Mouse (Mus musculus): ENCODE data around the gene Vmn2r93. TPM values are rescaled to one million over a fixed set of nuclear protein-coding genes. Genes with fewer than 3 reads are reported as not detected.

Vmn2r93 gene
- total RNA-seq (2021) (not detected), polyA plus RNA-seq (2012; rRNA removed) (not detected in 2 replicates)
- long read RNA-seq: 0 reads

- DNase-seq: no peak
Observed at GRCm38 (mm10) chr17:18297799-18298198, at the start of gene Vmn2r93. Gene Vmn2r93 (plus strand): TSS chr17:18298099.

DNA sequence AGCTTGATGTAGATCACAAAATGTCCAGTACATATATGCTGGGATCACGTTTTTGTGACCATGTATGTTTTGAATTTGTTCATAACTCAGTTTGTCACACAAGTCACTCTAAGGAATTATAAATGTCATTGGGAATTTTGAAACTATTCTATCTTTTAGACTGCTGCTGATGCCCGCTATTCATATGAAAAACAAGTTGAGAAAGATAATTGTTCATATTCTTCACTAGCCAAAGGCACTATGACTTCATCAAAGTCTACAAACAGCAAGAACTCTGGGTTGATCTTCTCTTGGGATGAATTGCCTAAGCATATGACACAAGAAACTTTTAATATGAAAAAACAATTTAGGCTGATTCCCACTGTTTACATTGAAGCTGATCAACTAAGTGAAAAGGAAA lies 20.2 kb upstream of the Vmn2r93 start, which contains the start of gene Vmn2r94:
Vmn2r94 (minus strand) TSS at position 101 of the 400 bp plus-strand sequence.
- no peak for DNase-seq

GRCm38 (mm10) chr17:18323031-18323430 lies 25.1 kb downstream of the Vmn2r93 start:
- DNase-seq: no peak

DNA sequence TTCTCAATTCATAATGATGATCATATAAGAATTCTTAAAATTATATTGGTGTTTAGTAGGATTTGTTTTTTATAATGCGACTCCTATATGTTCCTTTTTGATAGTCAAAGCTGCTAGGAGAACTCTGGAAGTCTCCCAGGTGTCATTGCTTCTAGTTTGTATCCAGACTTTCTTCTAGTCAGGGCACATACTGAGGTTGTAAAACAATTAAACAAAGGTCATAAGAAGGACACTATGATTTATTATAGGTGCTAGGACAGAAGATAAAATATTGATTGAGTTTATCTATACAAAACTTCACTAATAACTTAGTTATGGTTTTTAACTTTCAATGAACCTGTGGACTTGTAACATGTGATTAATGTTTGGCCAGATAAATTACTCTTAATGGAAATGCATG lies 62.1 kb downstream of the Vmn2r93 start:
- DNase-seq: no peak

GRCm38 (mm10) chr17:18360602-18361001 lies 62.7 kb downstream of the Vmn2r93 start:
- no peak for DNase-seq

Other genes with a start within 250 kb of the Vmn2r93 start
- gene Vmn2r124, start 248.7 kb upstream of the Vmn2r93 start, total RNA-seq (2021): not detected
- not detected in 2 replicates for gene Vmn2r124, start 248.7 kb upstream of the Vmn2r93 start, polyA plus RNA-seq (2012; rRNA removed)
- gene Vmn2r91, start 213.1 kb upstream of the Vmn2r93 start, total RNA-seq (2021): not detected
- not detected in 2 replicates for gene Vmn2r91, start 213.1 kb upstream of the Vmn2r93 start, polyA plus RNA-seq (2012; rRNA removed)
- not detected for gene Vmn2r92, start 146.2 kb upstream of the Vmn2r93 start, total RNA-seq (2021)
- not detected in 2 replicates for gene Vmn2r92, start 146.2 kb upstream of the Vmn2r93 start, polyA plus RNA-seq (2012; rRNA removed)
- gene Vmn2r94, start 20.3 kb upstream of the Vmn2r93 start, total RNA-seq (2021): not detected
- not detected in 2 replicates for gene Vmn2r94, start 20.3 kb upstream of the Vmn2r93 start, polyA plus RNA-seq (2012; rRNA removed)
- gene Vmn2r95, start 126.0 kb downstream of the Vmn2r93 start, total RNA-seq (2021): not detected
- gene Vmn2r95, start 126.0 kb downstream of the Vmn2r93 start, polyA plus RNA-seq (2012; rRNA removed): not detected in 2 replicates

Measured in adrenal gland, adult 2 months (tissue).